Mouse (Mus musculus): ENCODE data around the gene Arid3c. TPM values are rescaled to one million over a fixed set of nuclear protein-coding genes. Genes with fewer than 3 reads are reported as not detected.
"Not testable (repeated sequence)": the region's sequence is repeated elsewhere in the genome, so short reads cannot be mapped to it uniquely, and the experiment has no call there.

The Arid3c gene
- polyA plus RNA-seq, 1 experiment from 2014 or later: 0.12 TPM

- H3K9ac ChIP-seq (ENCODE audit: low read depth, low read length); H3K36me3 ChIP-seq (ENCODE audit: control insufficient read depth, insufficient read depth, low read length); H3K4me3 ChIP-seq (ENCODE audit: low read length); H3K27me3 ChIP-seq (ENCODE audit: control insufficient read depth, insufficient read depth, low read length); H3K27ac ChIP-seq (ENCODE audit: low read depth, low read length); H3K9me3 ChIP-seq (ENCODE audit: control insufficient read depth, low read length); ATAC-seq (ENCODE audit: low FRiP score, low TSS enrichment); H3K4me2 ChIP-seq (replicated peaks; ENCODE audit: low read depth, low read length); H3K4me1 ChIP-seq (ENCODE audit: control insufficient read depth, insufficient read depth, low read length): not testable (repeated sequence)
- 76% methylated on average over 2 of the region's 2 CpGs for WGBS
Measured at GRCm38 (mm10) chr4:41702226-41702625, 28.7 kb downstream of the Arid3c start.

GRCm38 (mm10) chr4:41700224-41700623, 30.7 kb downstream of the Arid3c start:
- 94% methylated on average over 2 of the region's 8 CpGs for WGBS
- not testable (repeated sequence) for H3K9me3 ChIP-seq (ENCODE audit: control insufficient read depth, low read length)

GRCm38 (mm10) chr4:41699783-41700182, 31.2 kb downstream of the Arid3c start, which contains the start of gene Il11ra1:
Gene Il11ra1, plus strand, starts transcription at chr4:41699989.
- not testable (repeated sequence) for H3K9me3 ChIP-seq (ENCODE audit: control insufficient read depth, low read length); H3K36me3 ChIP-seq (ENCODE audit: control insufficient read depth, insufficient read depth, low read length); H3K9ac ChIP-seq (ENCODE audit: low read depth, low read length); H3K27me3 ChIP-seq (ENCODE audit: control insufficient read depth, insufficient read depth, low read length); ATAC-seq (ENCODE audit: low FRiP score, low TSS enrichment); H3K4me3 ChIP-seq (ENCODE audit: low read length); H3K4me2 ChIP-seq (replicated peaks; ENCODE audit: low read depth, low read length); H3K27ac ChIP-seq (ENCODE audit: low read depth, low read length); H3K4me1 ChIP-seq (ENCODE audit: control insufficient read depth, insufficient read depth, low read length)
- 75% methylated on average over 9 of the region's 10 CpGs for WGBS

More at GRCm38 (mm10) chr4:41700224-41700623, 30.7 kb downstream of the Arid3c start:
- H3K4me2 ChIP-seq (replicated peaks; ENCODE audit: low read depth, low read length); H3K9ac ChIP-seq (ENCODE audit: low read depth, low read length); H3K36me3 ChIP-seq (ENCODE audit: control insufficient read depth, insufficient read depth, low read length); H3K27ac ChIP-seq (ENCODE audit: low read depth, low read length); H3K4me1 ChIP-seq (ENCODE audit: control insufficient read depth, insufficient read depth, low read length); ATAC-seq (ENCODE audit: low FRiP score, low TSS enrichment); H3K27me3 ChIP-seq (ENCODE audit: control insufficient read depth, insufficient read depth, low read length); H3K4me3 ChIP-seq (ENCODE audit: low read length): not testable (repeated sequence)

- H3K4me3 ChIP-seq (ENCODE audit: low read length); H3K9ac ChIP-seq (ENCODE audit: low read depth, low read length); ATAC-seq (ENCODE audit: low FRiP score, low TSS enrichment); H3K4me1 ChIP-seq (ENCODE audit: control insufficient read depth, insufficient read depth, low read length); H3K36me3 ChIP-seq (ENCODE audit: control insufficient read depth, insufficient read depth, low read length); H3K27me3 ChIP-seq (ENCODE audit: control insufficient read depth, insufficient read depth, low read length); H3K4me2 ChIP-seq (replicated peaks; ENCODE audit: low read depth, low read length); H3K27ac ChIP-seq (ENCODE audit: low read depth, low read length); H3K9me3 ChIP-seq (ENCODE audit: control insufficient read depth, low read length): not testable (repeated sequence)
- 6% methylated on average over 22 of the region's 32 CpGs for WGBS
Measured at GRCm38 (mm10) chr4:41698421-41699016, 32.4 kb downstream of the Arid3c start.

- H3K9me3 ChIP-seq (ENCODE audit: control insufficient read depth, low read length); ATAC-seq (ENCODE audit: low FRiP score, low TSS enrichment); H3K27ac ChIP-seq (ENCODE audit: low read depth, low read length); H3K36me3 ChIP-seq (ENCODE audit: control insufficient read depth, insufficient read depth, low read length); H3K27me3 ChIP-seq (ENCODE audit: control insufficient read depth, insufficient read depth, low read length); H3K9ac ChIP-seq (ENCODE audit: low read depth, low read length); H3K4me3 ChIP-seq (ENCODE audit: low read length); H3K4me1 ChIP-seq (ENCODE audit: control insufficient read depth, insufficient read depth, low read length): not testable (repeated sequence)
- H3K4me2 ChIP-seq (replicated peaks; ENCODE audit: low read depth, low read length): peak within 1 kb of the TSS; percentile 27; the same call in 1 of the 2 replicates
- 8% methylated on average over 27 of the region's 40 CpGs for WGBS
Measured at GRCm38 (mm10) chr4:41696930-41697841, 33.8 kb downstream of the Arid3c start, which contains the start of gene Cntfr. Gene Cntfr, minus strand, starts transcription at chr4:41697089.

GRCm38 (mm10) chr4:41696452-41696851, 34.5 kb downstream of the Arid3c start:
- H3K27me3 ChIP-seq (ENCODE audit: control insufficient read depth, insufficient read depth, low read length); H3K4me3 ChIP-seq (ENCODE audit: low read length); H3K9ac ChIP-seq (ENCODE audit: low read depth, low read length); H3K36me3 ChIP-seq (ENCODE audit: control insufficient read depth, insufficient read depth, low read length); H3K27ac ChIP-seq (ENCODE audit: low read depth, low read length); H3K9me3 ChIP-seq (ENCODE audit: control insufficient read depth, low read length); ATAC-seq (ENCODE audit: low FRiP score, low TSS enrichment); H3K4me1 ChIP-seq (ENCODE audit: control insufficient read depth, insufficient read depth, low read length); H3K4me2 ChIP-seq (replicated peaks; ENCODE audit: low read depth, low read length): not testable (repeated sequence)
- 12% methylated on average over 11 of the region's 15 CpGs for whole genome bisulfite sequencing

- not testable (repeated sequence) for H3K4me1 ChIP-seq (ENCODE audit: control insufficient read depth, insufficient read depth, low read length); H3K9ac ChIP-seq (ENCODE audit: low read depth, low read length); H3K27me3 ChIP-seq (ENCODE audit: control insufficient read depth, insufficient read depth, low read length); ATAC-seq (ENCODE audit: low FRiP score, low TSS enrichment); H3K9me3 ChIP-seq (ENCODE audit: control insufficient read depth, low read length); H3K36me3 ChIP-seq (ENCODE audit: control insufficient read depth, insufficient read depth, low read length); H3K27ac ChIP-seq (ENCODE audit: low read depth, low read length)
- Histone ChIP-seq H3K4me2 (replicated peaks; ENCODE audit: low read depth, low read length) (peak overlapping the region; percentile 27; the same call in 1 of the 2 replicates), H3K4me3 (ENCODE audit: low read length) (0 out of 2 replicates have a peak overlapping the region, but pooled peaks have one; percentile 12)
- 2% methylated on average over 16 of the region's 38 CpGs for WGBS
Measured at GRCm38 (mm10) chr4:41695800-41696199, 35.1 kb downstream of the Arid3c start.

- WGBS: 18% methylated on average over 4 of the region's 4 CpGs
Measured at GRCm38 (mm10) chr4:41693511-41693910, 37.4 kb downstream of the Arid3c start.

GRCm38 (mm10) chr4:41690014-41690413, 40.9 kb downstream of the Arid3c start:
- ATAC-seq (ENCODE audit: low FRiP score, low TSS enrichment); H3K4me2 ChIP-seq (replicated peaks; ENCODE audit: low read depth, low read length): not testable (repeated sequence)

More at GRCm38 (mm10) chr4:41693511-41693910, 37.4 kb downstream of the Arid3c start:
- not testable (repeated sequence) for ATAC-seq (ENCODE audit: low FRiP score, low TSS enrichment); H3K27me3 ChIP-seq (ENCODE audit: control insufficient read depth, insufficient read depth, low read length); H3K4me1 ChIP-seq (ENCODE audit: control insufficient read depth, insufficient read depth, low read length); H3K27ac ChIP-seq (ENCODE audit: low read depth, low read length); H3K9me3 ChIP-seq (ENCODE audit: control insufficient read depth, low read length); H3K36me3 ChIP-seq (ENCODE audit: control insufficient read depth, insufficient read depth, low read length); H3K9ac ChIP-seq (ENCODE audit: low read depth, low read length); H3K4me3 ChIP-seq (ENCODE audit: low read length)
- H3K4me2 ChIP-seq (replicated peaks; ENCODE audit: low read depth, low read length): peak overlapping the region; percentile 8; the same call in 1 of the 2 replicates

More at GRCm38 (mm10) chr4:41690014-41690413, 40.9 kb downstream of the Arid3c start:
- not testable (repeated sequence) for H3K27ac ChIP-seq (ENCODE audit: low read depth, low read length); H3K4me1 ChIP-seq (ENCODE audit: control insufficient read depth, insufficient read depth, low read length); H3K4me3 ChIP-seq (ENCODE audit: low read length); H3K9ac ChIP-seq (ENCODE audit: low read depth, low read length); H3K27me3 ChIP-seq (ENCODE audit: control insufficient read depth, insufficient read depth, low read length); H3K9me3 ChIP-seq (ENCODE audit: control insufficient read depth, low read length); H3K36me3 ChIP-seq (ENCODE audit: control insufficient read depth, insufficient read depth, low read length)
- WGBS: no CpG with 5 or more reads among the region's 4 CpGs
